Mouse (Mus musculus) layer of hippocampus, postnatal 36 days (tissue): ENCODE measurements around the gene Smyd5. TPM values are rescaled to one million over a fixed set of nuclear protein-coding genes. Genes with fewer than 3 reads are reported as not detected.
"Not testable (repeated sequence)": the region's sequence is repeated elsewhere in the genome, so short reads cannot be mapped to it uniquely, and the experiment has no call there.

Experiments used
- DNase-seq, 2 experiments: peaks; one replicate each; pipeline ENCODE4 v3.0.0; 2022
- total RNA-seq, 2 experiments: library from RNA; stranded (reverse); gene quantifications; 2 replicates each; pipeline ENCODE4 v1.2.3; 2021

The Smyd5 gene
- total RNA-seq, 2 experiments from 2014 or later, result 42.3 to 42.9 TPM

DNA sequence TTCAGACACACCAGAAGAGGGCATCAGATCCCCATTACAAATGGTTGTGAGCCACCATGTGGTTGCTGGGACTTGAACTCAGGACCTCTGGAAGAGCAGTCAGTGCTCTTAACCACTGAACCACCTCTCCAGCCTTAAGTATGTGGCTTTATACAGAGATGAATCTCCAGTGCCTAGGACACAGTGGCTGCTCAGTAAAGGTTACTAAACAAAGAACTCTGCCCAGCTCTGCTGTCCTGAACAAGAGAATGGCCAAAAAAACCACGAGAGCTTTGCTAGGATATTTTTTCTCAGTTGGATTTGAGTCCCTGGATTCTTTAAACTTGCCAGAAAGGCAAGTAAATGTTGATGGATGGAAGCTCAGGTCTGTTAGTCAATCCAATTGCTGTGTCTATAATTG, 18.4 kb downstream of the Smyd5 start:
- DNase-seq, result not testable (repeated sequence)

DNA sequence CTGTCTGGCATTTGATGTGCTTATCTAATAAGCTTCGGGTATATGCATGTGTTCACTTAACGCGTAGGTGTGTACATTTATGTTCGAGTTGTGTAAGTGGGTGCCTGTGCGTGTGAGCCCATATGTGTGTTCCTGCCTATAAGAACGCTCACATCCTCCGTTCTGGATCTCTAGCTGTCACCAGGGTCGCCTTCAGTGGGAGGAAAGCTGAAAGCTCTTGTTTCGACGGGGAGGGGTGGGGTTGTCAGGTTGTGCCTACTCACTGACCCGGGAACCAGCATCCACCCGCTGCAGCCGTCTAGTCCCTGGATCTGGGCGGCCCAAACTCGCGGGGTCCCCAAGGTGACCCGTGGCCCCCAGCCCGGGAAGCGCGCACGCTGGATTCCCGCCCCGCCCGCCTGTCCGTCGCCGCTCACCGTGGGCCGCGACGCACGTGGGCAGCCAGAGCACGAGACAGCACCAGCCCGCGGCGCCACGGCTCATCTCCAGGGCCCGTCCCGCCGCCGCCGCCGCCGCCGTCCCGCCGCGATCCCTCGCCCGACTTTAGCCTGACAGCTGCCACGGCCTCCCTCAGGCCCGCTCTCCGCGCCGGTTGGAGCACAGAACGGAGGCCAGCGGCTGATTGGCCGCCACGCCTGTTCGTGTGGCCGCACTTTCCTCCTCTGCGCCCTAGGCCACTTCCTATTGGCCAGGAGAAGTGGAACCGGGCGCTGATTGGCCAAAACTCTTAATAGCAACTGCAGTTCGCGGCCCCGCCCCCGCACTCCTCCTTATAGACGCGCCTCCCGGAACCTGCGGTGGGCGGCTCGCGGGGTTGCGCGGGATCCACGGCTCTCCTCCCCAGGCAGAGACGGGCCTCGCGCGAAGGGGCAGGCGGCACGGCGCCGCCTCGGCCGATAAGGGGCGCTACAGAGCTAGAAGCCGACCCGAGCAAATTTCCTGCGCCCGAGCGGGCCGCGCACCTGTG, 19.2 kb downstream of the Smyd5 start, which contains the start of gene Cct7:
Gene Cct7 (plus strand): TSS at position 818 of the 967 bp plus-strand sequence.
- DNase-seq, result peak; percentile 98 to 99

DNA sequence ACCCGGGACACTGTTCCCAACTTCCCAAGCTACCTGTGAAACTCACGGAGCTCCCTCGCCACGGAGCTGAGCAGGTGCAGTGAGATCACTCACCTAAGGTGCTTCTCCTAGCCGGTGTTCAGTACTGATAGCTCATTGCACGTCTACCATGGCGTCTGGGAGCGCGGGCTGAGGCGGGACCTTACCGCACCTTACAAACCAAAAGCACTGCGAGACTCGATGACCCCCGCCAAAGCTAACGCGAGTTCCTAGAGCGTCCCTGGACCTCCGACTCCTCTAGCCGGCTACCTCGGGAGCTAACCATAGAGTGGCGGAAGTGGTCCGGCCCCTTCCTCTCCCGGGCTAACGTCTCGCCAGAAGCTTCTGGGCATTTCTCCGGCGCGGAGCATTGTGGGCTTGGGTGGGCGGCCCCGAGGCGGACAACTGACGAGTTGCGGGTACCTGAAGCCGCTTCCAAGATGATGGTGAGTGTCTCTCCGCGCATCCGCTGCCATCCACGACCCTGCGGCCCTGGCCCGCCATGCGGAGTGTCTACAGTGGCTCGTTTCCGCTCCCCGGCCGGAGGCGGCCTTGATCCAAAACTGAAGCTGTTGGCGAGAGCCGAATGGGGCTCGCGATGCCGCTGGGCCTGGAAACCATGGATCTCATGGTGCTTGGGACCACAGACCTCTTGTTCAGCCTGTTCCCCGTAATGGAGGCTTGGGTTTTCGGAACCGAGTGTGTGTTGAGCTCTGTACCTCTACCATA, 20.0 kb downstream of the Smyd5 start, which contains the start of gene Pradc1:
Gene Pradc1 (minus strand): TSS at position 307 of the 747 bp plus-strand sequence.
- peak; percentile 98 to 99 for DNase-seq

DNA sequence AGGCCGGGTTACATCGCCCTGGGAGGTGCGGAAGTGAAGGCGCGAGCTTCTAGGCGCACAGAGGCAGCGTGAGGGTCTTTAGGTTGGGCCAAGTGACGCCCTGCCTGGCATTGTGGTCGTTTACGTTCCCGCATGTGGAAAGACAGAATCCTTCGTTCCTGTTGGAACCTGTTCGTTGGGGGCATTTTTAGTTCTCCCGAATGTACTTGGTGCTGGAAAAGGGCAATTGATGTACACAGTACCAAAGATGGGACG, 20.5 kb downstream of the Smyd5 start:
- DNase-seq, result no peak

DNA sequence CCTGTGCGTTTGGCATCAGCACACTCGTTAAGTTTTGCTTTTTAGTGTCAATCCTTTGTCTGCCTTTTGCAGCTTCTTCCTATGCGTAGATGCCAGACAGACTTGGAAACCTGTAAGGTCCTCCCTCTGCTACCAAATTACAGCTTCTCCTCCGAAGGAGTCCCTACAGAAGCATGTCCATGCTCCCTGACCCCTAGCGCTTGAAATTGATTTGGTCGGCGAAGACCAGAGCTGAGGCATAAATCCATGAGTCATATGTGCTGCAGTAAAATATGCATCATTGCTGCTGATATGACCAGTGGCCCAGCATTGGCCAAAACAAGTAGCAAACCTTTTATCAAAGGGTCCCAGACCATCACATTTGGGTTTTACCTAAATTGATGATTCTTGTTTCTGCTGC, 21.0 kb downstream of the Smyd5 start:
- no peak for DNase-seq

DNA sequence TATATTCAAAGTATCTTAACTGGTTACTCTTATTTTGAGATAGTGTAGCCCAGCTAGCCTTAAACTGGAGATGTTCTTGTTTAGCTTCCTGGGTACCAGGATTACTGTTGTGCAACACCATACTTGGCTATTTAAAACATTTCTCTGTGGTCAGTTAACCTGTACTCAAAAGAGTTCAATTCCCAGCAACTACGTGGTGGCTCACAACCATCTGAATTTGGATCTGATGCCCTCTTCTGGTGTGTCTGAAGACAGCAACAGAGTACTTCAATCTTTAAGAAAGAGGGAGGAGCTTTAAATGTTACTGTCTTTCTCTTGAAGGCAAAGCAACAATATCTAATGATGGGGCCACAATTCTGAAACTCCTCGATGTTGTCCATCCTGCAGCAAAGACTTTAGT, 27.8 kb downstream of the Smyd5 start:
- no peak for DNase-seq

DNA sequence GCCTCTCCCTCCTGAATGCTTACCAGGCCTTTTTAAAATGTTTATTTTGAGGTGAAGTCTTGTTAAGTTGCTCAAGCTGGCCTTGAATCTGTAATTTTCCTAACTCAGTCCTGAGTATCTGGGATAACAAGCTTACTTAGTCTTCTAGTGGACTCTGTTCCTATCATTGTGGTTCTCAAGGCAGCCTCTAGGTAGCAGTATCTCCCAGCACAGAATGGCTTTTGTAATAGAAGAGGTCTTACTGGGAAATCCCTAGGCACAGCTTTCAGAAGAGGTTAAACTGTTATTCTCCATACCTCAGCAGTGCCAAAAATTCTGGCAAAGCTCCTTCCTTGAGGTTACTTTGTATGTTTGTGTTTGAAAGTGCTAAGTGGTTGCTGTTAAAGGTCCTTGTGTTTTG, 33.6 kb downstream of the Smyd5 start:
- DNase-seq, result no peak

DNA sequence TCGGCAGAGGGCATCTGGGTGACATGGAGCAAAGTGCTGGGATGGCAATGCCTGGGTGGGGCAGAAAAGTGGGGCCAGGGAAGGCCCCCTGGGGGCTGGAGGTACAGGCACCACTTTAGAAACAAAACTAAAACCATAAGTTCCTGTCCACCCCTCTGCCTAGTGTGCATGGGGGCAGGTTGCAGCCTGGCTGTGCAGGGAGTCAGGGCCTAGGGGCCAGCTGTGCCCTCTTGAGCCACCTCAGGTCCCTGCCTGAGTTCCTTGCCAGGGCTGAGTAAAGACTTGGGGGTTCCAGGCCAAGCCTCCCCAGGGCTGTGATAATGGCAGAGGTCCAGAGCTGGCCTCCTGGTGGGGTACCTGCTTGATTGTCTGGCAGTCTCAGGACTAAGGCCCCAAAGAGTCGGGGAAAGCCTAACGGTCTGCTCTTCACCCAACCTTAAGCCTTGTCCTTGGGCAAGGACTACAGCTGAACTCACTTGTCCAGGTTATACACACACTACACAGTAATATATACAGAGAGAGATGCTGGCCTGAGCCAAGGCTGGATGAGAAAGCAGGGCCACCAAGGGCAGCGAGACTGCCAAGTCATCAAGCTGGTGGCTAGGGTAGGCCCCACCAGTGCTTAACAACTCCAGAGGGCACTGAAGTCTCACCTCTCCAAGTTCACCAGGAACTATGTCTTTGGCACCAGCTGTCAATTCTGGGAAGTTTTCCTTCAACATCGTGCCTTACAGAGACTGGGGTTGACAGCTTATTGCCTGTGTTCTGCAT, 38.1 kb downstream of the Smyd5 start:
- DNase-seq, result no peak

DNA sequence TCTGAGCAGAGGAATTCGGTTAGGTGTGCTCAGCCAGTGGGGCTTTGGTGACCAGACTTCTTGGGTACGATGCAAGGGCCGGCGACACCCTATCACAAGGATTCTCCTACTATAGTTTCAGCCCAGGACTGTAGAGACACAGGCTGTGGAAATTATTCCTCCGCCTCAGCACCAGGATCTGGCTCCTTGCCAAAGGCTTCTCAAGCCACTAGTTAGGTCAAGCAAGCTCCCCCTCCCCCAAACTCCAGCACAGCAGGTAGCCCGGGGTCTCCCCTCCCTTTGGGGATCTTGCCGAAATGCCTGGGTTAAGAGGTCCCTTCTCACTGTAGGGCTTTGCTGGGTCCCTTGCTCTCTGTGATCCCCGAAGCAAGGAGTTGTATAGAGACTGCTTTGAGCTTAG, 40.2 kb downstream of the Smyd5 start:
- no peak for DNase-seq

DNA sequence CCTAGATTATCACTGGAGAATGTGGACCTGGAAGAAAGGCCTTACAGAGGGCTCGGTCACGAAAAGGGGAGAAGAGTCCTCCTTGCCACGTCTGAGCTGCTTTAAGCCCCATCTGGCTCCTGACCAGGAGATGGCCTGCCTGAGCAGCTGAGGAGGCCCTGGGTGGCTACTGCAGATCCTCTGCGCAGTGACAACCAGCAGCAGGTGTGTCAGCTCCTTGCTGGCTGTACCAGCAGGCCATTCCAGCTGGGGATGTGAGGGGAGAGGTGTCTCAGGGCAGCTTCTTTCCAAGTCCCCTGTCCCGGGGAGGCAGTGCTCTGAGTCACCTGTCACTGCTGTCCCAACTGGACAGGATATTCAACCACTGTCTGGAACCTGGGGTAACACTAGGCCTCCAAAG, 40.8 kb downstream of the Smyd5 start:
- DNase-seq, result no peak

DNA sequence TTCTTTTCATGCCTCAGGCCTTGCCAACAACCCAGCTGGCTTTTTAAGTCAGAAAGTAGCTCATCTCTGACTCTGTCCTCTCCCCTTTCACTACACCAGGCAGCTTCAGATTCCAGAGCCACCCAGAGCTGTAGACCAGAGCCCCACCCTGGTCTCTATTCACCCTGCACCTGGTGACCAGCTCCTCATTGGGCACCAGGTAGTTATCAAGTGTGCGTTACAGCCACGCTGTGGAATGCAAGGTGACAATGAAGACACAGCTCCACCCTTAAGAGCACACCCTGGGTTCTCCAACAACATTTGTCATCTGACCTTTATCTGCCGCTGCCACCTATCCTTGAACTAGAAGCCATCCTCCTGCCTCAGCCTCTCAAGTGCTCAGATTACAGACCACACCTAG, 43.8 kb downstream of the Smyd5 start:
- DNase-seq, result no peak

DNA sequence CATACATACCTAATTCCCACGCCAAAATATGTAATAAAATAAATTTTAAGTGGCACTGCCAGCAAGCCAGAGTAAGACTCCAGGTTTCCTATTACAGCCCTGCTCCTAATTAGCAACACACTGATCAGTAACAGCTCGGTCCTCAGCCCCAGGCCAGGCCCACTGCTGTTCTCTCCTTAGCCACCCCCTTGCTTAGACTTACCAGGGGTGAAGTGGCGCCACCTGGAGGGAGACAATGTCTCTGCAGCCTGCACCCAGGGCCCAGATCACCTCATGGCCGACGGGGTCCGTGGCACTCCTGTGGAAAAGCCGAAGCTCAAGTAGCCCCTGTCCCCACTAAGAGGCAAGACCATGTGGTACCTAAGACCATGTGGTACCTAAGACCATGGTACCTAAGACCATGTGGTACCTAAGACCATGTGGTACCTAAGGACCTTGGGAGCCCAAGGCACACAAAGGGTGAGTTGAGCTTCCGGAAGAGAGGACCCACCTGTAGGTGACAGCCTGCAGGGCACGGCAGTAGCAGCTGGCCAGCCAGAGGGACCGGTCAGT, 45.7 kb downstream of the Smyd5 start:
- no peak for DNase-seq

DNA sequence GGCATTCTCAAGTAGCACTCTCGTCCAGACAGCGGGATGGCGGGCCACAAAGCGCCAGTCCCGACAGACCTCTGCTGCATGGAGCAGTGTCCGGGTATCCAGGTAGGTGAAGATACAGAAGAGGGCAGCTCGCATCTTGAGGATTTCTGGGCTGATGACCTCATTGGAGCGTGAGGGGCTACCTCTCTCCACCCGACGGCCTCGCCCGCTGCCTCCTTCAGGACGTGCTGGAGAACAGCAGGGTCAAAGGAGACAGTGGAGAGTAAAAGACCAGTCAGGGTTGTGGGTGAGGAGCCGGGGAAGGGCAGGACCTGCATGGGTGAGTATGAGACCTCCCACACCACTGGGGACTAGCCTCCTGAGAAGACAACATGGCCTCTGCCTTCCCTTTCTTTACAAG, 46.6 kb downstream of the Smyd5 start:
- no peak for DNase-seq

DNA sequence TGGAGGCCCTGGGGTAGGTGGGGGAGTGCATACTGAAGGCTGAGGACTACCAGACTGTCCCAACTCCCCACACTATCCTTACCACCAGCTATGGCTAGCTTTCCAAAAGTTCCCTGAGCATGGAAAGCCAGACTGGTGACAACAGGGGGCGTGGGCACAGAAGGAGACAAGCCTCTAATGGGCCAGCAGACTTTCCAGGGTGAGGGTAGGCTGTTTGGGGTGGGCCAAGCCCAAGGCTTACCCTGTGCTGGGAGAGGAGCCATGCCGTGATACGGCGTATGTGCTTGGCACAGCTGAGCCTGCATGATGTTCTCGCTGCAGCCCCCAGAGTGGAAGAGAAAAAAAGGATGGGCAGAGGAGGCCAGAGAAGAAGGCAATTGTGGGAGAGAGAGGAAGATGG, 48.2 kb downstream of the Smyd5 start:
- peak in 1 of 2 experiments; percentile 53 for DNase-seq

DNA sequence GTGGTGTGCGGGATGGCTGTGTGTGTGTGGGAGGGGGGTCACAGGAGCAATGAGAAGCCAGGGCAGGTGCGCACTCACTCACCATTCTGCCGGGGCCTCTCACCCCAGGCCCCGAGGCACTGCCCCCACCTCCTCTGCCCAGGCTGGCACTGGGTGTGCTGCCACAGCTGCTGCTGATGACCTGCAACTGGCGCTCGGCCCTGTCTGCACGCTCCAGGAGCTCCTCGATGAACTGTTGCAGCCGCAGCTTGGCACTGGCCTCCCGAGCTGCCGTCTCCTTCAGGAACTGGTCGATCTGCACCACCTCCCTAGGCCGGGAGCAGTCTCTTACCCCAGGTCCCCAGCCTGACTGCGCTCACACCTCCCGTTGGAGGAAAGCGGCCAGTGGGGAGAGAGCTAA, 48.9 kb downstream of the Smyd5 start:
- no peak for DNase-seq

DNA sequence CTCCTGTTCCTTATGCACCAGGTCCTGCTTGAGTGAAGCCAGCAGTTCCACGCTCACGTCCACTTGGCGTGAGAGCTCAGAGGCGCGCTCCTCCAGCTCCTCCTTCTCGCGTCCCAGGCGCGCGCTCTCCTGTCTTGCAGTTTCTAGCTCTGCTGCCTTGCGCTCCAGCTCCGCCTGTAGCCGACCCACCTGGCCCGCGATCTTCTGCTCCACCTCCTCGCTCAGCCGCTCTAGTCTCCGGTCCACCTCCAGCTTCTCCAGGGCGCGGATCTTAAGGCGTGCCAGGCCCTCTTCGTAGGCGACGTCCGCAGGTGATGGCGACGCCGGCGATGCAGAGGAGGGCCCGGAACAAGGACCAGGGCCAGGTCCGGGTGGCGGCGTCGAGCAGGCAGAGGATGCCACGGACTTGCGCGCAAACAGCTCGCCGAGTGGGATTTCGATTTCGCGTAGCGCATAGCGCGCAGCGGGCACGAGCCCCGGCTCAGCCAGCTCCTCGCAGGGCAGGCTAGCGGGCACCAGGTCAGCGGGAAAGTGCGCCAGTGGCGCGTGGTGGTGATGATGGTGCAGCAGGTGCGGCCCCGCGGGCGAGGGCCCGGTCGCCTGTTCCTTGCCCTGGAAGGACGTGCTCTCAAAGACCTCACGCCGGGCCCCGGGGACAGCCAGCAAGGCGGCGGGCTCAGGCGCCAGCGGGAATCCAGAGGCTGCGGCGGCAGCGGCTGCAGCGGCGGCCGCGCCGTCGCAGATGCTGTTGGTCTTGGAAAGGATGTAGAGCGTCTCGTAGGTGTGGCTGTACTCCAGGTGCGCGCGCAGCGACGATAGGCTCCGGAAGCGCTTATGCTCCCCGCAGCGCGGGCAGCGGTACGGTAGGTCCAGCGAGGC, 52.3 kb downstream of the Smyd5 start:
- DNase-seq, result no peak

DNA sequence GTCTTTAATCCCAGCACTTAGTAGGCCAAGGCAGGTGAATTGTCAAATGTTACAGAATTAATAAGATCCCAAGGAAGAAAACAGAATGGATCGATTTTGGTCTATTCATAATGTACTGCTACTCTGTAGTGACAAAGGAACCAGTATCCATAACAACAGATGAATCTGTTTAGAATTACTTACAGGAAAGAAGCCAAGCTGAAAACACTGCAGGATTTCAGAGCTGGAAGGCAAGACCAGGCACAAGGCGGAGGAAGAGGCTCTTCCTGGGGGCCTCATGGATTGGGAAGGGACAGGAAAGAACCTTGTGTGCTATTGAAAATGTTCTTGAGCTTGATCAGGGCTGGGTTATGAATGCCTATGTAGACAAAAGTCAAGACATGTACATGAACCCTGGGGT, 53.9 kb downstream of the Smyd5 start:
- no peak for DNase-seq

DNA sequence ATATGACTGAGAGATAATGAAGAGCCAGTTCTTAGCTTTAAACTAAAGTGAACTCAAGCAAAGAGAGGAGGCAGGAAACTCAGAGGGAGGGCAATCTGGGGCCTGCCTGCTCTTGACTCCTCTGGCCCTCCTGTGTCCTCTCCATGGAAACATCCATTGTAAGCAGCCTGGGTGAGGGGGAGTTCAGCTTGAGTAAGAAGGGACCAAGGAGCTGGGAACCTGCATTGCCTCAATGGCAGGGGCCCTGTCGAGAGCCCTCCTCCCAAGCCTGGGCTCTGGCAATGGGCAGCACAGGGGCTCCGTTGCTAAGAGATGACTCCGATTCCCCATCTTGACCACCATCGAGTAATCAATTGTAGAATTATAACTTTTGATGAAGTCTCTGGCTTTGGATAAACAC, 56.7 kb downstream of the Smyd5 start:
- no peak for DNase-seq

DNA sequence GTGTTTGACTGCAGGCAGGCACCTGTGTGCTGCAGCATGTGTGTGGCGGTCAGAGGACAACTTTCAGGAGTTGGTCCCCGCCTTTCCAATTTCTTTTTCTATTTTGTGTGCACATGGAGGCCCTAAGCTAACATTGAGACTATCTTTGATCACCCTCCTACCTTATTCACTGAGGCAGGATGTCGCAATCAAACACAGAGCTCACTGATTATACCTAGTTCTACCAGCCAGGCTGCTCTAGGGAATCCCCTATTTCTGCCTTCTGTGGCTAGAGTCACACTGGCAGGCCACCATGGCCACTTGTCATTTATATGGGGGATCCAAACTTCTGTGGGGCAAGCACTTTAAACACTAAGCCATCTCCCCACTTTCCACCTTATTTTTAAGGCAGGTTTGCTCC, 57.9 kb downstream of the Smyd5 start:
- DNase-seq, result no peak

DNA sequence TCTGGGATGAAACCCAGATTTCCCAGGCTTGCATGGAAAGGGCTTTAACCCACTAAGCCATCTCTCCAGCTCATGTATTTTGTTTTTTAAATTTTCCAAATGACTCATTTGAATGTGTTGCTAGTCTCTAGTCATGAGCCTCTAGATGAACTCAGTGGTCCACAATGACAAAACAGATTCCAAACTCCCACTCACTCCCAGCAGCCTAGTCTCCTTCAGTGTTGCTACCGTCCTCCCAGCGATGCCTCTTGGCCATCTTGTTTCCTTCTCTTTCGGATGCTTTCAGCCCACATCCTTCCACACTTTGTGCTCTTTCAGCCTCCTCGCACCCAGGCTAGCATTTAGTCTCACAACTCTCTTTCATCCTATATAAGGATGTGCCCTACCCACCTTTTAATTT, 58.5 kb downstream of the Smyd5 start:
- DNase-seq, result no peak

DNA sequence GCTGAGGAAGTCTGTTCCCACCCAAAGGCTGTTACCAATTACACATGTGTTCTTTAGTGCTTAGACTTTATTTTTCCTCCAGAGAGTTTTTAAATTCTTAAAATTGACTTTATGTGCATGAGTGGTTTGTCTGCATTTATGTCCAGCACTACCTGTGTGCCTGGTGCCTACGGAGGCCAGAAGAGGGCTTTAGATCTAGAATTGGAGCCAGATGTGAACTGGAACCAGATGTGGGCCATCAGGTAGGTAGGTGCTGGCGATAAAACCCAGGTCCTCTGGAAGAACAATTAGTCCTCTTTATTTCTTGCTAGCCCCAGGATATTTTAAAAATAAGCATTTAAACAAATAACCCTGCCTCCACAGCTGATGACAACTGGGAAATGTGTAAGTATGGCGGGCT, 59.8 kb downstream of the Smyd5 start:
- DNase-seq, result no peak
